Mouse (Mus musculus) lung, postnatal 0 days (tissue): ENCODE measurements around the gene Slc4a3.

Experiments used
- CTCF ChIP-seq: IDR thresholded peaks from 2 replicates; pipeline ENCODE4 v1.5.1; 2016; ENCODE audit warnings: antibody characterized with exemption, mild to moderate bottlenecking
- EP300 ChIP-seq: IDR thresholded peaks from 2 replicates; pipeline ENCODE4 v1.6.1; 2016; ENCODE audit warnings: antibody characterized with exemption, mild to moderate bottlenecking, control low read depth

DNA sequence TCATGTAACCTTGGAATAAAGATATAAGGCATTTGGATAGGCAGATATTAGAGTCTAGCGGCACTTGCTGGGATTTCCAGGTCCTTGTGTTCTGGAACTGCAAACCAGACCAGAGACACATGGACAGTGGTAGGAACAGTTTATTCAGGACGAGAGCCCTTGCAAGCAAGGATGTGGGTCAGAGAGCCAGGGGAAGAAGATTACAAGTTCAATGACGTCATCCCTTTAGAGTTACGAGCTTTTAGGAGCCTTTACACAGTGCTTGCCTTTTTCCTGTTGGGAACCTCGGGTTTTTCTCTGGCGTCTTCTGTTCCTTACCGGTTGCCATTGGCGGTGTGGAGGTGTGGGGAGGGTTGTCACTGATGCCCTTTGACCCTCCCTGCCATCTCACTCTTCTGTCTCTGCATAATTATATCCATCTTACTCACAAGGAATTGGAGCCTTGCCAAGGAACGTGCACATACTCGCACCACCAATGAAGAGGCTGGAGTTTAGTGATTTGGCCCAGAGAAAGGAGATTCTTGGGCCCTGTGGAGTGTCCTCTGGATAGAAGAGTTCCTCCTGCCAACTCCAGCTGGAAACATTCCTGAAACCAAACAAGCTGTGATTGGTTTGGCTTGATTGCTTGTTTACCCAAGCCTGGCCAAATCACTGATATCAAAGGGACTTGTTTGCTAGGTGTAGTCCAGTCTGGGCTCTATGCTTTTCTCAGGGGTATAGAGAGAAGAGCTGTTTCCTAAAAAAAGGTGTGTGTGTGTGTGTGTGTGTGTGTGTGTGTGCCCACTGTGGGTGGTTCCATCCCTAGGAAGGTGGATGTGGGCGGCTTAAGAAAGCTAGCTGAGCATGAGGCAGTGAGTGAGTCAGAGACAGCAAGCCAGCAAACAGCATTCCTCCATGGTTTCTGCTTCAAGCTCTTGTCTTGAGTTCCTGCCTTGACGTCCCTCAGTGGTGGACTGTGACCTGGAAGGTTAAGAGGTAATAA lies 42.0 kb downstream of the Slc4a3 start:
- TF ChIP-seq CTCF (no peak), EP300 (no peak)
